Mouse (Mus musculus): ENCODE results near the gene Ccdc47.

GRCm38 (mm10) chr11:106216730-106217490 is 766 bp upstream of the Ccdc47 start, which contains the start of gene Ddx42:
- TF ChIP-seq CTCF (IDR thresholded peaks at IDR 0.05; ENCODE audit: low read depth, low read length), result no peak
- TF ChIP-seq POLR2A (IDR thresholded peaks at IDR 0.05; ENCODE audit: insufficient read depth, low read length), result peak; percentile 76
- no peak; the same call in 1 of the 2 replicates for TF ChIP-seq EP300 (IDR thresholded peaks at IDR 0.05; ENCODE audit: insufficient read depth, low read depth, low read length)
